Mouse (Mus musculus): Measurements from ENCODE around the gene Aasdhppt.

Aasdhppt gene

GRCm38 (mm10) chr9:4309351-4310085 is at the start of gene Aasdhppt, which contains the start of gene Kbtbd3:
Gene Aasdhppt (minus strand): TSS chr9:4309471.
Gene Kbtbd3 (plus strand): TSS chr9:4309833.
- DNase-seq (ENCODE audit: low spot score in 2 of 2), result peak; percentile 95 to 96

- no peak for DNase-seq (ENCODE audit: low spot score in 2 of 2)
Measured at GRCm38 (mm10) chr9:4353163-4353562, 43.9 kb upstream of the Aasdhppt start.

DNA sequence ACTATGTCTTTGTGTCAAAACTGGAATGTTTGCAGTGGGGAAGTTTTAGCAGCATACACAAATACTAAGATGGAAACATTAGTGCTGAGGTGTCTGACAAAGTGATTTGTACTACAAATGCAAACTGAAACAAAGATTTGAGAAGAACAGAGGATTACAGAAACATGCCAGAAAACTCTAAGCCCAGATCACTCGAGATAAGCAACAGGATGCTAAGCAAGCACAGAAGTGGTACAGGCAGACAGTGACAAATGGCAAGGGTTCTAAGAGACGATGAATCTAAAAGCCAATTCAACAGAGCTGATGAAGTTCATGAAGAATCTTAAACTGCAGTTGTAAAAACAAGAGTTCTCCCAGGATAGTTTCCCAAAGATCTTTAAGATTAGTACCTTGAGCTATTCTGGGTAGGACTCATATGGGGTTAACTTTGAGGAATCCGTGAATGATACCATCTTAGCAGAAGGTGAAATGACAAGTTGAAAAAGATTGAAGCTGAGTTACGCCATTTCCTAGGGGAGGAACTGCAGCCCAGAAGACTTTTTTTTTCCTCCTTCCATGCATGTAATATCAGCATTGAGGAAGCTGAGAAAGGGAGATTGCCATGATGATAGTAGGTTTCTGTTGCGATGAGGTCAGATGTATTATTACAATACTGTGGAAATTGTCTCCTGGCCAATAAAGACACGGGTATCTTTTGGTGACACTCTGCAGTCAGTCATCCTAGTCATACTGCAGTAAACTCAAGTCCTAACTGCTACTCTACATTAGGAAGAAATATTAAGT is 9.9 kb upstream of the Aasdhppt start:
- DNase-seq (ENCODE audit: low spot score in 2 of 2), result no peak

DNA sequence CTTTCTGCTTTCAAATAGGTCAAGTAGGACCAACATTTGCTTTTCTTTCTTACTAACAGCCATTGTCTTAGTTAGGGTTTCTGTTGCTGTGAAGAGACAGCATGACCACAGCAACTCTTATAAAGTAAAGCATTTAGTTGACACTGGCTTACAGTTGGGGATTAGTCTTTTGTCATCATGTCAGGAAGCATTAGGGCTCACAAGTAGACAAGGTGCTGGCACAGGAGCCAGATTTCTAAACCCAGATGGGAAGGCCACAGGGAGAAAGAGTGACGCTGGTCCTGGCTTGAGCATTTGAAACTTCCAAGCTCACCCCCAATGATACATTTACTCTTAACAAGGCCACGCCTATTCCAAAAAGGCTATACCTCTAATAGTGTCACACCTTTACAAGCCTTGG is 6.5 kb upstream of the Aasdhppt start:
- DNase-seq (ENCODE audit: low spot score in 2 of 2), result no peak

DNA sequence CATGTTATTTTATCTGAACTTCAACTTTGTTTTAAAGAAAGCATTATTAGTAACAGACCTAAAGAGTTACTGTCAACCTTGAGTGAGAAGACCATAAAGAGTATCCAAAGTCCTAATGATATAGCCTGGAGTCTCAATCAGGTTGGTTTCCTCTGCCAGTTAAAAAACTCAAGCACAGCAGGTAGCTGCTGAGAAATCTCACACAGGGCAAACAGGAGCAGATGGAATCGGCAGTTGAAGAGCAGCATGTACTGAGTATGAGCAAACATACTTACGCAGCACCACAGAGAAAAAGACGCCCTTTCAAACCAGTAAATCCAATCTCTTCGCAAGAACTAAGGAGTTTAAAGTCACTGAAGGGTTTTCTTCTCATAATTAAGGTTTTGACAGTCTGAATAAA is 4.7 kb upstream of the Aasdhppt start:
- no peak for DNase-seq (ENCODE audit: low spot score in 2 of 2)

DNA sequence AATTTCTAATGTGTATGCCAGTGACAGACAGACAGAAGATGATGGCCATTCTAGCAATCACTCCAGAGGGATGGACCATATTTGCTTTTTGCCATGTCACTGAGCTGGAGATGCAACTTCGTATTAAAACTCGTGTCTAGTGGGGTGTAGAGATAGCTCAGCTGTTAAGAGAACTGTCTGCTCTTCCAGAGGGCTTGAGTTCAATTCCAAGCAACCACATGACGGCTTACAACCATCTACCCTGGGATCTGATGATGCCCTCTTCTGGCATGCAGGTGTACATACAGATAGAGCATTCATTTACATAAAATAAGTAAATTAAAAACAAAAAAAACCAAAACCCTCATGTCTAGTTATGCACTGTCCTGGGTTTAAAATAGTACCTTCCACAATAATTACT is 1.9 kb upstream of the Aasdhppt start:
- DNase-seq (ENCODE audit: low spot score in 2 of 2), result no peak

GRCm38 (mm10) chr9:4310706-4311105 is 1.4 kb upstream of the Aasdhppt start:
- no peak for DNase-seq (ENCODE audit: low spot score in 2 of 2)

- no peak for DNase-seq (ENCODE audit: low spot score in 2 of 2)
Measured at GRCm38 (mm10) chr9:4308628-4309350, 482 bp downstream of the Aasdhppt start.

GRCm38 (mm10) chr9:4304867-4305266 is 4.4 kb downstream of the Aasdhppt start:
- no peak for DNase-seq (ENCODE audit: low spot score in 2 of 2)

DNA sequence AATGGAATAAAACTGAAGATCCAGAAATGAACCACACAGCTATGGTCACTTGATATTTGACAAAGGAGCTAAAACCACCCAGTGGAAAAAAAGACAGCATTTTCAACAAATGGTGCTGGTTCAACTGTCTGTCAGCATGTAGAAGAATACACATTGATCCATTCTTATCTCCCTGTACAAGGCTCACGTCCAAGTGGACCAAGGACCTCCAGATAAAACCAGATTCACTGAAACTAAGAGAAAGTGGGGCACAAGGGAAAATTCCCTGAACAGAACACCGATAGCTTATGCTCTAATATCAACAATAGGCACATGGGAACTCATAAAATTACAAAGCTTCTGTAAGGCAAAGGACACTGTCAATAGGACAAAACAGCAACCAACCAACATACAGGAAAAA is 8.8 kb downstream of the Aasdhppt start:
- no peak for DNase-seq (ENCODE audit: low spot score in 2 of 2)

DNA sequence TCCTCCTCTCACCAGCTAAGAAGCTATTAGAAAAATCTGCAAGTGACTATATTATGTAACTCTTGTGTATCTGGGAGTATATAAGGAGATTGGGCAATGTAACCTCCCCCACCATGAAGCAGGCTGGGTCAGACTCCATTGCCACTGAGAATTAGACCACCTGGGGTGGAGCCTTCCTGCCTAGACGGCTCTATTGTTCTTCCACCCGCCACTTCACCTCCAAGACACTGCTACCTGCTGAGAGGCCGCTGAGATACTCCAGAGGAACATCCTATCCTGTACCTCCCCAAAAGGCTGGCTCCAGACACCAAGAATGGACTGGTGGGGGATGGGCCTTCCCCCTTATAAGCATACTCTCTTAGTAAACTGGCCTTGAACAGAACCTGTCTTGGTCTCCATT is 25.4 kb downstream of the Aasdhppt start:
- DNase-seq (ENCODE audit: low spot score in 2 of 2), result no peak

- no peak for DNase-seq (ENCODE audit: low spot score in 2 of 2)
Measured at GRCm38 (mm10) chr9:4266881-4267280, 42.4 kb downstream of the Aasdhppt start.

GRCm38 (mm10) chr9:4260746-4261090 is 48.6 kb downstream of the Aasdhppt start:
- no peak for DNase-seq (ENCODE audit: low spot score in 2 of 2)

- peak in 1 of 2 experiments; percentile 87 for DNase-seq (ENCODE audit: low spot score in 2 of 2)
Measured at GRCm38 (mm10) chr9:4259841-4260745, 49.2 kb downstream of the Aasdhppt start.

DNA sequence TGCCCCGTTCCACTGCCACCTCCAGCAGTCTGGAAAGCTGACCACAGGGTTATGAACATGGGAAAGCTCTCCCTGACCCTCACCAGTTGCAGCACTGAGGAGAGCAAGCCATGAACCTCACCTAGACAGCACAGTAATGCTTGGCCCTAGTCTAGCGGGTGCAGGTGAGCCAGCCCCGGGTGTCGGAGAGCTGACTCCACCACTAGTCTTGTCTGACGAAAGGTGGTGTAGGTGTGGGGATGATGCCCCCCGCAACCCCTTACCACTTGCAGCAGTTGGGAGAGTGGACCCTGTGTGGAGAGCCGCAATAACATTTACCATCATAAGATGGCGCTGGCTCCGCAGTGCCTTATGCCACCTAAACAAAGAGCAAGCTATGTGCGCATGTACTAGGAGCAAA is 50.2 kb downstream of the Aasdhppt start:
- no peak for DNase-seq (ENCODE audit: low spot score in 2 of 2)
